Mouse (Mus musculus) mouse embryonic stem cell (cell line): ENCODE measurements at regions not wholly inside any gene's neighbourhood (a gene's known extent, or its start where the extent isn't known, plus 50 kb on each side); places are given as distances from the start of the nearest gene placed in this dataset.
"Not testable (repeated sequence)": the region's sequence is repeated elsewhere in the genome, so short reads cannot be mapped to it uniquely, and the experiment has no call there.

ENCODE experiments used
- in situ Hi-C, 2 experiments: fragments of 300-500 bp; cut with MboI; formaldehyde crosslinking; loops; 1 replicate in 1 of 2; 3 replicates in 1 of 2; pipeline ENCODE4 v1.14.3; 2019 to 2020; ENCODE audit warnings: low sequenced_read_pairs in 2 of 2, low pct_unique_long_range_greater_than_20kb in 1 of 2, mixed read lengths in 1 of 2; ENCODE audit not compliant: unreplicated experiment in 1 of 2

DNA sequence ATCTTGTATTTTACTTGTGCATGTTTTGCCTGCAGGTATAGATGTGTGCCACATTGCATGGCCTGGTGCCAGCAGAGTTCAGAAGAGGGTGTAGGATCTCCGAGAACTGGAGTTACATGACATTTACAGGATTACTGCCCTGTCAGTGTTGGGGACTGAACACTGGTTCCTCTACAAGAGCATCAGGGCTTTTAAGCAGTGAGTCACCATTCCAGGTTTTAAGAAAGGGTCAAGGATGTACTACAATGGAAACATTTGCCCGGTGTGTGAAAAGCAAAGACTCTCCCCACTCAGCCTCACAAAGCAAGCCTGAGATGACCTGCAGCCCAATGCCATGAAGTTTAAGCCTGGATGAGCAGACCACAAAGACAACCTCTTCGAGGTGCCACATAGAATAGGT, 137.0 kb downstream of the Srek1 start:
- in situ Hi-C loops, result loop anchor here (5.0 to 25.0 kb wide), 2 partner anchors 450 to 455 kb away; no protein-coding TSS in a partner anchor

- in situ Hi-C loops, result loop anchor here (5.0 to 25.0 kb wide), 2 partner anchors 449 to 454 kb away; no protein-coding TSS in a partner anchor
Measured at GRCm38 (mm10) chr13:103636595-103636994, 137.8 kb downstream of the Srek1 start.

DNA sequence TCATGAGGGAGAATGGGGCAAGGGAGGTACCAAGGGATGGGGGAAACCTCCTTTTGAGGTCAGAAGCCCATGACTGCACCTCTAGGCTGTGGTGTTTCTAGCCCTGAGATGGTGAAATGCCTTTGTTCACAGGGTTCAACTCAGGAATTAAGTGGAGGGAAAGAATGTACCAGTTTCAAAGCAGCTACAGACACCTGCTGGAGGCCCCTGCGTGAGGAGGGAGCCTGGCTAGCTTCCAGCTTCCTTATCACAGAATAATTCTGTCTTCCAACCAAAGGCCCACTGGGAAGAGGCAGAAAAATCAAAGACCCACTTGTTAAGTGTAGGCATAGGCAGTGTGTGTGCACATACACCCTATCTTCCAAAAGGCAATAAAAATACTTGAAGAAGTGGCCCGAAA, 150.6 kb downstream of the Srek1 start:
- in situ Hi-C loops, result no loop called here

DNA sequence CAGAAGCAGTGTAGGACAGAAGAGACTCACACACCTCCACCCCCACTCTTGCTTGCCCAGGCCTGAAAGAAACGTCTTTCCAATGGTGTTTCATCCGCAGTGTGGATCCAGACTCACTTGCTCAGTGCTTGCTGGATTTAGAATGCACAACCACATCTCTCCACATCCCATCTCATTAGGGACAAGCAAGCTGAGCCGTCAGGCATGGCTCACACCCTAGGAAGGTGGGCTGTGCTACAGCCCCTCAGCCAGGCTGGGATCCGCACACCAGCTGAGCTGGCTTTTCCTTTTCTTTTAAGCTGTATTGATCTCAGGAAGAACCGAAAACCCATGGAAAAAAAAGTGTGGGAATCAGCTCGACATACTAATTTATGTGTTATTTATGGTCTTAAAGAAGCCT, 151.1 kb downstream of the Srek1 start:
- in situ Hi-C loops, result no loop called here

GRCm38 (mm10) chr13:103622324-103622723, 152.1 kb downstream of the Srek1 start:
- in situ Hi-C loops, result no loop called here

DNA sequence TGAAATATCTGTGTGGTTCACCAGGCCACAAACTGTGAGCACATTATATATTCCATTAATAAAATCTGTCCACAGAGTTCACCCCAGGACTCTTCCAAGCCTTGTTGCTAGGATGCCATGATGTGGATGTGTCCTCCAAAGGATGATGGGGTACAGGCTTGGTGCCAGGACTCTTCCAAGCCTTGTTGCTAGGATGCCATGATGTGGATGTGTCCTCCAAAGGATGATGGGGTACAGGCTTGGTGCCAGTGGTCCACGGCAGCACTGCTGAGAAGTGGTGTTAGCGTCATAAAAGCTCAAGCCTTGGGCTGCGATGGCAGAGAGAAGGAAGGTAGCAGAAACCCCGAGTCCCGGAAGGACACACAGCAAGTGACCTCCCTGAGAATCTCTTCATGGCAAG, 153.4 kb downstream of the Srek1 start:
- in situ Hi-C loops, result not testable (repeated sequence)

- in situ Hi-C loops, result no loop called here
Measured at GRCm38 (mm10) chr13:103613333-103613725, 161.1 kb downstream of the Srek1 start.

- in situ Hi-C loops, result no loop called here
Measured at GRCm38 (mm10) chr13:103612720-103613332, 161.6 kb downstream of the Srek1 start.

GRCm38 (mm10) chr13:103602302-103602701, 172.1 kb downstream of the Srek1 start:
- in situ Hi-C loops, result no loop called here

- in situ Hi-C loops, result no loop called here
Measured at GRCm38 (mm10) chr13:103592371-103592770, 182.0 kb downstream of the Srek1 start.

- in situ Hi-C loops, result no loop called here
Measured at GRCm38 (mm10) chr13:103591874-103592273, 182.5 kb downstream of the Srek1 start.

GRCm38 (mm10) chr13:103591381-103591780, 183.0 kb downstream of the Srek1 start:
- in situ Hi-C loops, result not testable (repeated sequence)

- in situ Hi-C loops, result no loop called here
Measured at GRCm38 (mm10) chr13:103589646-103590045, 184.8 kb downstream of the Srek1 start.

DNA sequence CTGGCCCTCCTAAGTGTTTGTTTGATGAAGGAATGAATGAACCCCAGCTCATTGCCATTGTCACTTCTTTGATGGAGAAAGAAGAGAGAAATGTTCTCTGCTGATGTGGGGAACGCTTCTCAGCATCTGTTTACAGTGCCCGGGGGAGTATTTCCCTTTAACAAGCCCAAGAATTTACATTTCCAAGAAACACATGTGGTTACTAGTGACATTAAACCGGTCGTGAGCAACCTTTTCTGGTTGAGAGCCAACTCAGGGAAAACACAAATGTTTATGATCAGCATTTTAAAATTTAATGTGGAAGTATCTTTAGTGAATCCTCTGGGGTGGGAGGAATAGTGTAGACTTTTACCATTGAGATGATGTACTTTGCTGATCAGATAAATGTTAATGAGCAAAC, 197.6 kb downstream of the Srek1 start:
- in situ Hi-C loops, result no loop called here

DNA sequence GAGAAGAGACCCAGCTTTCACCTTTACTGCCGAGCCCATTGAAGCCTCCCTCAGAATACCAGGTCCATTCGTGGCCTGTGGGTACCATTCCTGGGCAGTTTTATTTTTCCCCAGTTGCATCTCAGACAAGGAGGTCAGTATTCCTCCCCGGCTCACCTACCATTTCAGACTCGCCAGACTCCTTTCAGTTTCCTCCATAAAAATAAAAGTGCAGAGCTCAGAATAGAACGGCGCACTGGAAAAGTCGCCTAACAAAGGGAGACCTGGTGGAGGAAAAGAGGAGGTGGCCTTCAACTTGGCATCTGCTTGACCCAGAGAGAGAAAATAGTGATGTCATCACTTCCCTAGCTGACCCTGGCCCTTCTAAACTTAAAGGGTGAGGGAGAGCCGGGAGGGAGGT, 209.7 kb downstream of the Srek1 start:
- in situ Hi-C loops, result no loop called here

- in situ Hi-C loops, result no loop called here
Measured at GRCm38 (mm10) chr13:103561795-103562705, 212.4 kb downstream of the Srek1 start.

- in situ Hi-C loops, result no loop called here
Measured at GRCm38 (mm10) chr13:103558915-103559314, 215.5 kb downstream of the Srek1 start.

DNA sequence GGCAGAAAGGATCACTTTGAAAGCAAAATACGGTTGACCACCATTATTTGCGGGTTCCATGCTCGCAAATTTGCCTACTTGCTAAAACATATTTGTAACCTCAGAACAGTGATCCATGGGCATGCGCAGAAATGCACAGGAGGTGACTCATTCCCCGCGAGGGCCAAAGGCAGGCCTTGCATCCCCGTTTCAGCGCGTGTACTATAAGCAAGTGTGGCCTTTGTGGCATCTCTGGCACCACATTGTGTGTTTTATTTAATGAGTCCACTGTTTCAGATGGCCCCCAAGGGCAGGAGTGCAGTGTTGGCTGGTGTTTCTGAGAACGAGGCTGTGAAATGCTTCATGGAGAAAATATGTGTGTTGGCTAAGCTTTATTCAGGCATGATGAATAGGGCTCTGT, 205.3 kb upstream of the Mast4 start:
- in situ Hi-C loops, result no loop called here

DNA sequence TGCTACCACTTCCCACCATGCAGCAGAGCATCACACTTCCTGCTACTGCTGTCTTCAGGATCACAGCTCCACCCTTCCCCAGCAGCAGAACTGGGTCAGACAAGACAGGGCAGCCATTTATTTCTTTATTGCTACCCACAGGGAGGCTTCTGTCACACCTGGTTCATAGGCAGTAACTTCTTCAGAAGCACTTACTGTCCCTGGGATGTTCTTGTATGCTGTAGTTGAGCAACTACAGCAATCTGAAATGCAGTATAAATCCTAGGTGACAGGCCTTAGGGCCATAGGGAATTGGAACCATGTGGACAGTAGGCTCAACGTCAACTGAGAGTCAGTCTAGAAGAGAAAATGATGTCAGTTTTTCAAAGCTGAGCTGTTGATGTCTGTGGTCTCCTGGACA, 179.5 kb upstream of the Mast4 start:
- in situ Hi-C loops, result no loop called here

- in situ Hi-C loops, result no loop called here
Measured at GRCm38 (mm10) chr13:103512476-103512875, 178.2 kb upstream of the Mast4 start.
